Mouse (Mus musculus): ENCODE data around the gene Hoxb1. TPM values are rescaled to one million over a fixed set of nuclear protein-coding genes. Genes with fewer than 3 reads are reported as not detected.

The Hoxb1 gene
- polyA plus RNA-seq, 1 experiment = not detected

- WGBS = 94% methylated on average over 2 of the region's 2 CpGs
- TF ChIP-seq POLR2A (IDR thresholded peaks at IDR 0.05; ENCODE audit: control insufficient read depth, extremely low read depth, insufficient read depth, low read length, poor library complexity) (no peak), CTCF (IDR thresholded peaks at IDR 0.05; ENCODE audit: borderline replicate concordance, control insufficient read depth, extremely low read depth, insufficient read depth, low read length, poor library complexity) (no peak)
Observed at GRCm38 (mm10) chr11:96387635-96388034, 22.1 kb downstream of the Hoxb1 start.

GRCm38 (mm10) chr11:96396772-96397626, 31.4 kb downstream of the Hoxb1 start:
- WGBS = 78% methylated on average over 15 of the region's 15 CpGs
- no peak for DNase-seq
- H3K4me1 ChIP-seq (replicated peaks; ENCODE audit: control insufficient read depth, insufficient read depth, low read length) = no peaks in the 10 kb centered on the region
- no peaks in the 10 kb centered on the region for H3K36me3 ChIP-seq (ENCODE audit: control insufficient read depth, insufficient read depth, low read length)
- no peak overlapping the region for H3K27ac ChIP-seq (ENCODE audit: control insufficient read depth, insufficient read depth, low read length)
- no peak for TF ChIP-seq CTCF (IDR thresholded peaks at IDR 0.05; ENCODE audit: borderline replicate concordance, control insufficient read depth, extremely low read depth, insufficient read depth, low read length, poor library complexity)
- no peak for TF ChIP-seq POLR2A (IDR thresholded peaks at IDR 0.05; ENCODE audit: control insufficient read depth, extremely low read depth, insufficient read depth, low read length, poor library complexity)
- no peaks in the 10 kb centered on the region for H3K27me3 ChIP-seq (ENCODE audit: control insufficient read depth, insufficient read depth, low read length)
- no peak overlapping the region for H3K4me3 ChIP-seq (ENCODE audit: control insufficient read depth, insufficient read depth, low read length)

More at GRCm38 (mm10) chr11:96387635-96388034, 22.1 kb downstream of the Hoxb1 start:
- Histone ChIP-seq H3K36me3 (ENCODE audit: control insufficient read depth, insufficient read depth, low read length) (no peaks in the 10 kb centered on the region), H3K4me3 (ENCODE audit: control insufficient read depth, insufficient read depth, low read length) (no peak overlapping the region), H3K27ac (ENCODE audit: control insufficient read depth, insufficient read depth, low read length) (no peak overlapping the region), H3K4me1 (replicated peaks; ENCODE audit: control insufficient read depth, insufficient read depth, low read length) (no peaks in the 10 kb centered on the region), H3K27me3 (ENCODE audit: control insufficient read depth, insufficient read depth, low read length) (no peaks in the 10 kb centered on the region)
- no peak for DNase-seq

- 86% methylated on average over 7 of the region's 7 CpGs for WGBS
- H3K36me3 ChIP-seq (ENCODE audit: control insufficient read depth, insufficient read depth, low read length) = no peaks in the 10 kb centered on the region
- H3K4me1 ChIP-seq (replicated peaks; ENCODE audit: control insufficient read depth, insufficient read depth, low read length) = no peaks in the 10 kb centered on the region
- no peaks in the 10 kb centered on the region for H3K27me3 ChIP-seq (ENCODE audit: control insufficient read depth, insufficient read depth, low read length)
- H3K27ac ChIP-seq (ENCODE audit: control insufficient read depth, insufficient read depth, low read length) = no peak overlapping the region
- no peak for TF ChIP-seq POLR2A (IDR thresholded peaks at IDR 0.05; ENCODE audit: control insufficient read depth, extremely low read depth, insufficient read depth, low read length, poor library complexity)
- no peak for TF ChIP-seq CTCF (IDR thresholded peaks at IDR 0.05; ENCODE audit: borderline replicate concordance, control insufficient read depth, extremely low read depth, insufficient read depth, low read length, poor library complexity)
- no peak overlapping the region for H3K4me3 ChIP-seq (ENCODE audit: control insufficient read depth, insufficient read depth, low read length)
- DNase-seq = no peak
Observed at GRCm38 (mm10) chr11:96397806-96398335, 32.3 kb downstream of the Hoxb1 start.

GRCm38 (mm10) chr11:96399923-96400322, 34.4 kb downstream of the Hoxb1 start:
- 31% methylated on average over 8 of the region's 8 CpGs for WGBS
- Histone ChIP-seq H3K4me3 (ENCODE audit: control insufficient read depth, insufficient read depth, low read length) (no peak overlapping the region), H3K27me3 (ENCODE audit: control insufficient read depth, insufficient read depth, low read length) (no peaks in the 10 kb centered on the region), H3K27ac (ENCODE audit: control insufficient read depth, insufficient read depth, low read length) (no peak overlapping the region), H3K4me1 (replicated peaks; ENCODE audit: control insufficient read depth, insufficient read depth, low read length) (no peaks in the 10 kb centered on the region), H3K36me3 (ENCODE audit: control insufficient read depth, insufficient read depth, low read length) (no peaks in the 10 kb centered on the region)
- TF ChIP-seq CTCF (IDR thresholded peaks at IDR 0.05; ENCODE audit: borderline replicate concordance, control insufficient read depth, extremely low read depth, insufficient read depth, low read length, poor library complexity) (no peak), POLR2A (IDR thresholded peaks at IDR 0.05; ENCODE audit: control insufficient read depth, extremely low read depth, insufficient read depth, low read length, poor library complexity) (no peak)
- no peak for DNase-seq

- Histone ChIP-seq H3K4me3 (ENCODE audit: control insufficient read depth, insufficient read depth, low read length) (no peak overlapping the region), H3K4me1 (replicated peaks; ENCODE audit: control insufficient read depth, insufficient read depth, low read length) (no peaks in the 10 kb centered on the region), H3K27ac (ENCODE audit: control insufficient read depth, insufficient read depth, low read length) (no peak overlapping the region), H3K36me3 (ENCODE audit: control insufficient read depth, insufficient read depth, low read length) (no peaks in the 10 kb centered on the region), H3K27me3 (ENCODE audit: control insufficient read depth, insufficient read depth, low read length) (no peaks in the 10 kb centered on the region; the same call in 1 of the 2 replicates)
- TF ChIP-seq POLR2A (IDR thresholded peaks at IDR 0.05; ENCODE audit: control insufficient read depth, extremely low read depth, insufficient read depth, low read length, poor library complexity) (no peak), CTCF (IDR thresholded peaks at IDR 0.05; ENCODE audit: borderline replicate concordance, control insufficient read depth, extremely low read depth, insufficient read depth, low read length, poor library complexity) (no peak)
- WGBS = 41% methylated on average over 10 of the region's 10 CpGs
- DNase-seq = no peak
Observed at GRCm38 (mm10) chr11:96404016-96404604, 38.6 kb downstream of the Hoxb1 start.

- no peak overlapping the region for H3K4me3 ChIP-seq (ENCODE audit: control insufficient read depth, insufficient read depth, low read length)
- no peak for DNase-seq
- TF ChIP-seq POLR2A (IDR thresholded peaks at IDR 0.05; ENCODE audit: control insufficient read depth, extremely low read depth, insufficient read depth, low read length, poor library complexity) = no peak
- H3K27me3 ChIP-seq (ENCODE audit: control insufficient read depth, insufficient read depth, low read length) = no peaks in the 10 kb centered on the region; the same call in 1 of the 2 replicates
- H3K36me3 ChIP-seq (ENCODE audit: control insufficient read depth, insufficient read depth, low read length) = no peaks in the 10 kb centered on the region
- WGBS = 84% methylated on average over 7 of the region's 7 CpGs
- no peak overlapping the region for H3K27ac ChIP-seq (ENCODE audit: control insufficient read depth, insufficient read depth, low read length)
- H3K4me1 ChIP-seq (replicated peaks; ENCODE audit: control insufficient read depth, insufficient read depth, low read length) = no peaks in the 10 kb centered on the region
Observed at GRCm38 (mm10) chr11:96404831-96405230, 39.3 kb downstream of the Hoxb1 start.
